9 mouse cellular contexts compared by ENCODE assay signal in genomic region chr4:120615528-120616081, GRCm38 (mm10). TPM values are rescaled to one million over a fixed set of nuclear protein-coding genes. Genes with fewer than 3 reads are reported as not detected.
A peak's percentile ranks its signal among the peaks of the same experiment; 100 is the strongest.
DNase-seq lines count a peak whose midpoint lies in the region; ATAC-seq lines count a peak whose summit lies in the region.
"Had no signal": no experiment of that assay in that cellular context is flagged by ENCODE, and none has a peak within 500 bp of the region (broad histone marks: within the 10 kb centered on the region; RNA-seq: fewer than 3 reads in every experiment).

No protein-coding gene starts in this region.

- DNase-seq in kidney, adult 9 months, result peak; percentile 28
- no peak for DNase-seq in kidney, adult 11 months
- peak; percentile 44 for DNase-seq in embryo, embryonic 11 days
- DNase-seq in left cerebral cortex, postnatal 14 days (ENCODE audit: low spot score in 2 of 2), result peak; percentile 13 to 58
- peak; percentile 85 for DNase-seq in yolk sac, embryonic 10.5 days (ENCODE audit: low spot score)
- no peak for DNase-seq in urinary bladder, adult 18-20 months (ENCODE audit: low spot score in 2 of 2)

- peak overlapping the region; percentile 44 for H3K9ac ChIP-seq in heart, embryonic 14.5 days (ENCODE audit: low read length)
- H3K9ac ChIP-seq in neural tube, embryonic 12.5 days, result no peak overlapping the region

- H3K4me3 ChIP-seq in heart, embryonic 14.5 days (ENCODE audit: control insufficient read depth in 1 of 2, insufficient read depth in 1 of 2, low read depth in 1 of 2, low read length in 2 of 2), result 0 out of 4 replicates have a peak overlapping the region, but pooled peaks of 1 of the 2 experiments have one; percentile 4
- no peak overlapping the region for H3K4me3 ChIP-seq in neural tube, embryonic 12.5 days

- no peaks in the 10 kb centered on the region for H3K9me3 ChIP-seq in heart, embryonic 14.5 days (ENCODE audit: control insufficient read depth, low read length)
- no peaks in the 10 kb centered on the region for H3K9me3 ChIP-seq in neural tube, embryonic 12.5 days

- intact Hi-C loops in left cerebral cortex, postnatal 14 days (cut with DNase I), result no loop called here

- peaks cover 31 to 44% of the 10 kb centered on the region in 2 experiments for H3K4me1 ChIP-seq in heart, embryonic 14.5 days (ENCODE audit: control insufficient read depth in 2 of 2, insufficient read depth in 2 of 2, low read length in 2 of 2)
- peaks cover 10% of the 10 kb centered on the region; the same call in 1 of the 2 replicates for H3K4me1 ChIP-seq in neural tube, embryonic 12.5 days

- 20% methylated on average over 10 of the region's 10 CpGs for WGBS in heart, embryonic 14.5 days
- WGBS in neural tube, embryonic 12.5 days, result 21% methylated on average over 10 of the region's 10 CpGs

- no peaks in the 10 kb centered on the region for H3K27me3 ChIP-seq in heart, embryonic 14.5 days (ENCODE audit: control insufficient read depth, insufficient read depth, low read length)
- no peaks in the 10 kb centered on the region for H3K27me3 ChIP-seq in neural tube, embryonic 12.5 days (replicated peaks)

- ATAC-seq in heart, embryonic 14.5 days (ENCODE audit: insufficient number of reproducible peaks, insufficient read depth, low FRiP score, low read depth), result peak; percentile 73
- peak; percentile 30; the same call in 1 of the 2 replicates for ATAC-seq in neural tube, embryonic 12.5 days (ENCODE audit: low FRiP score, low read depth)

- peak overlapping the region; percentile 99 to 100 for H3K27ac ChIP-seq in heart, embryonic 14.5 days (replicated peaks in 1 of 2; ENCODE audit: control insufficient read depth in 1 of 2, insufficient read depth in 1 of 2, low read depth in 2 of 2, low read length in 2 of 2)
- H3K27ac ChIP-seq in neural tube, embryonic 12.5 days, result no peak overlapping the region

- H3K36me3 ChIP-seq in heart, embryonic 14.5 days (ENCODE audit: control insufficient read depth, insufficient read depth, low read length), result no peaks in the 10 kb centered on the region
- no peaks in the 10 kb centered on the region for H3K36me3 ChIP-seq in neural tube, embryonic 12.5 days

- H3K4me2 ChIP-seq in heart, embryonic 14.5 days (ENCODE audit: low read length), result peak overlapping the region; percentile 4
- H3K4me2 ChIP-seq in neural tube, embryonic 12.5 days (replicated peaks), result no peak overlapping the region

RNA-seq across cellular contexts. Expression of gene Gm8439, which starts 27.1 kb away (rescaled TPM):
- polyA plus RNA-seq in heart, embryonic 14.5 days (2014; fragmentation: Nextera tagmentation; extraction: Ambion mirVana), result not detected in 2 replicates
- total RNA-seq in left cerebral cortex, postnatal 14 days (2021), result not detected
- not detected in 2 replicates for polyA plus RNA-seq in neural tube, embryonic 12.5 days (2016; fragmentation: Nextera tagmentation; extraction: Ambion mirVana)
- total RNA-seq: MEL had no signal

RNA-seq across cellular contexts. Expression of gene Ctps, which starts 45.5 kb away (rescaled TPM):
- 104 and 109 TPM in 2 replicates for polyA plus RNA-seq in heart, embryonic 14.5 days (2014; fragmentation: Nextera tagmentation; extraction: Ambion mirVana)
- total RNA-seq in left cerebral cortex, postnatal 14 days (2021), result 10 to 100 TPM; 52.3 to 53.6 TPM
- 92.4 and 101 TPM in 2 replicates for polyA plus RNA-seq in neural tube, embryonic 12.5 days (2016; fragmentation: Nextera tagmentation; extraction: Ambion mirVana)

RNA-seq across cellular contexts. Expression of gene Cited4, which starts 50.8 kb away (rescaled TPM):
- polyA plus RNA-seq in heart, embryonic 14.5 days (2014; fragmentation: Nextera tagmentation; extraction: Ambion mirVana), result 24.2 and 27.1 TPM in 2 replicates
- total RNA-seq in left cerebral cortex, postnatal 14 days (2021), result 10 to 100 TPM; 21.0 to 22.6 TPM
- polyA plus RNA-seq in neural tube, embryonic 12.5 days (2016; fragmentation: Nextera tagmentation; extraction: Ambion mirVana), result 3.7 and 4.3 TPM in 2 replicates

Comparison
In these comparisons a context has a peak if more than half of its experiments do, and no peak if none do; other contexts are left out.
1. DNase-seq: peak in kidney, adult 9 months (single experiment), embryo, embryonic 11 days (single experiment), left cerebral cortex, postnatal 14 days (2 of 2) and yolk sac, embryonic 10.5 days (single experiment); none in kidney, adult 11 months (single experiment) and urinary bladder, adult 18-20 months (0 of 2).